Mouse (Mus musculus): Measurements from ENCODE around the gene Zfp94. TPM values are rescaled to one million over a fixed set of nuclear protein-coding genes. Genes with fewer than 3 reads are reported as not detected.

The Zfp94 gene
- 2.5 and 2.6 TPM in 2 replicates for polyA plus RNA-seq (2015; fragmentation: Nextera tagmentation; extraction: Ambion mirVana)

GRCm38 (mm10) chr7:24316567-24317092, at the start of gene Zfp94:
Zfp94 (minus strand) TSS chr7:24316666.
- Histone ChIP-seq H3K36me3 (peaks cover 3% of the 10 kb centered on the region; the same call in 1 of the 2 replicates), H3K27me3 (no peaks in the 10 kb centered on the region), H3K27ac (peak within 1 kb of the TSS; percentile 74), H3K9me3 (replicated peaks) (no peaks in the 10 kb centered on the region), H3K4me3 (replicated peaks) (peak within 1 kb of the TSS; percentile 71), H3K9ac (peak within 1 kb of the TSS; percentile 75), H3K4me2 (peak within 1 kb of the TSS; percentile 84), H3K4me1 (replicated peaks) (peaks cover 14% of the 10 kb centered on the region)
- WGBS (ENCODE audit: insufficient replicate concordance) = under 1% methylated on average over 33 of the region's 33 CpGs
- ATAC-seq (ENCODE audit: low read depth) = peak; percentile 96
- DNase-seq = peak; percentile 91

- no peak for ATAC-seq (ENCODE audit: low read depth)
- no peaks in the 10 kb centered on the region for H3K9me3 ChIP-seq (replicated peaks)
- peak overlapping the region; percentile 29; the same call in 1 of the 2 replicates for H3K4me2 ChIP-seq
- H3K36me3 ChIP-seq = no peaks in the 10 kb centered on the region
- 62% methylated on average over 5 of the region's 5 CpGs for WGBS (ENCODE audit: insufficient replicate concordance)
- peaks cover 62% of the 10 kb centered on the region for H3K4me1 ChIP-seq (replicated peaks)
- no peak for DNase-seq
- H3K27me3 ChIP-seq = peaks cover 4% of the 10 kb centered on the region; the same call in 1 of the 2 replicates
- peak overlapping the region; percentile 62 for H3K9ac ChIP-seq
- H3K27ac ChIP-seq = peak overlapping the region; percentile 100
- H3K4me3 ChIP-seq (replicated peaks) = no peak overlapping the region
Observed at GRCm38 (mm10) chr7:24365258-24366014, 49.0 kb upstream of the Zfp94 start.

- Histone ChIP-seq H3K4me1 (replicated peaks) (peaks cover 62% of the 10 kb centered on the region), H3K27ac (peak overlapping the region; percentile 100), H3K27me3 (peaks cover 4% of the 10 kb centered on the region; the same call in 1 of the 2 replicates), H3K36me3 (no peaks in the 10 kb centered on the region), H3K4me3 (replicated peaks) (no peak overlapping the region), H3K9me3 (replicated peaks) (no peaks in the 10 kb centered on the region), H3K4me2 (peak overlapping the region; percentile 30), H3K9ac (peak overlapping the region; percentile 62)
- DNase-seq (peak; percentile 77), ATAC-seq (ENCODE audit: low read depth) (peak; percentile 66)
- 19% methylated on average over 10 of the region's 10 CpGs for WGBS (ENCODE audit: insufficient replicate concordance)
Observed at GRCm38 (mm10) chr7:24364827-24365226, 48.4 kb upstream of the Zfp94 start.

- Histone ChIP-seq H3K4me3 (replicated peaks) (no peak overlapping the region), H3K36me3 (no peaks in the 10 kb centered on the region), H3K4me1 (replicated peaks) (peaks cover 46% of the 10 kb centered on the region), H3K27me3 (peaks cover 4% of the 10 kb centered on the region; the same call in 1 of the 2 replicates), H3K9me3 (replicated peaks) (no peaks in the 10 kb centered on the region), H3K27ac (no peak overlapping the region), H3K9ac (0 out of 2 replicates have a peak overlapping the region, but pooled peaks have one; percentile 6), H3K4me2 (no peak overlapping the region)
- ATAC-seq (ENCODE audit: low read depth) = no peak
- no peak for DNase-seq
- 16% methylated on average over 7 of the region's 7 CpGs for WGBS (ENCODE audit: insufficient replicate concordance)
Observed at GRCm38 (mm10) chr7:24363228-24363627, 46.8 kb upstream of the Zfp94 start.

- DNase-seq = no peak
- WGBS (ENCODE audit: insufficient replicate concordance) = 54% methylated on average over 4 of the region's 4 CpGs
- peaks cover 5% of the 10 kb centered on the region; the same call in 1 of the 2 replicates for H3K9me3 ChIP-seq (replicated peaks)
- H3K4me2 ChIP-seq = no peak overlapping the region
- no peak overlapping the region for H3K4me3 ChIP-seq (replicated peaks)
- ATAC-seq (ENCODE audit: low read depth) = no peak
- no peak overlapping the region for H3K9ac ChIP-seq
- H3K27me3 ChIP-seq = peaks cover 4% of the 10 kb centered on the region; the same call in 1 of the 2 replicates
- no peaks in the 10 kb centered on the region for H3K36me3 ChIP-seq
- peaks cover 24% of the 10 kb centered on the region for H3K4me1 ChIP-seq (replicated peaks)
- H3K27ac ChIP-seq = no peak overlapping the region
Observed at GRCm38 (mm10) chr7:24361001-24361400, 44.5 kb upstream of the Zfp94 start.

GRCm38 (mm10) chr7:24359269-24359668, 42.8 kb upstream of the Zfp94 start:
- Histone ChIP-seq H3K4me1 (replicated peaks) (peaks cover 7% of the 10 kb centered on the region), H3K9ac (no peak overlapping the region), H3K27ac (no peak overlapping the region), H3K4me2 (no peak overlapping the region), H3K27me3 (peaks cover 8% of the 10 kb centered on the region), H3K4me3 (replicated peaks) (no peak overlapping the region), H3K9me3 (replicated peaks) (peaks cover 5% of the 10 kb centered on the region; the same call in 1 of the 2 replicates), H3K36me3 (no peaks in the 10 kb centered on the region)
- no peak for ATAC-seq (ENCODE audit: low read depth)
- WGBS (ENCODE audit: insufficient replicate concordance) = 21% methylated on average over 9 of the region's 9 CpGs
- DNase-seq = no peak

- Histone ChIP-seq H3K27ac (no peak overlapping the region), H3K9me3 (replicated peaks) (peaks cover 5% of the 10 kb centered on the region; the same call in 1 of the 2 replicates), H3K9ac (no peak overlapping the region), H3K27me3 (peaks cover 13% of the 10 kb centered on the region), H3K4me3 (replicated peaks) (no peak overlapping the region), H3K4me2 (no peak overlapping the region), H3K4me1 (replicated peaks) (no peaks in the 10 kb centered on the region), H3K36me3 (no peaks in the 10 kb centered on the region)
- DNase-seq (no peak), ATAC-seq (ENCODE audit: low read depth) (no peak)
- 40% methylated on average over 4 of the region's 4 CpGs for WGBS (ENCODE audit: insufficient replicate concordance)
Observed at GRCm38 (mm10) chr7:24357899-24358298, 41.4 kb upstream of the Zfp94 start.

- Histone ChIP-seq H3K4me1 (replicated peaks) (no peaks in the 10 kb centered on the region), H3K36me3 (no peaks in the 10 kb centered on the region)
- 57% methylated on average over 10 of the region's 10 CpGs for WGBS (ENCODE audit: insufficient replicate concordance)
Observed at GRCm38 (mm10) chr7:24356081-24356480, 39.6 kb upstream of the Zfp94 start.

GRCm38 (mm10) chr7:24355646-24356045, 39.2 kb upstream of the Zfp94 start:
- DNase-seq = no peak
- H3K9ac ChIP-seq = no peak overlapping the region
- H3K27ac ChIP-seq = no peak overlapping the region
- no peak overlapping the region for H3K4me3 ChIP-seq (replicated peaks)
- peaks cover 5% of the 10 kb centered on the region; the same call in 1 of the 2 replicates for H3K9me3 ChIP-seq (replicated peaks)
- no peak overlapping the region for H3K4me2 ChIP-seq
- H3K4me1 ChIP-seq (replicated peaks) = no peaks in the 10 kb centered on the region
- peaks cover 9% of the 10 kb centered on the region for H3K27me3 ChIP-seq
- no peak for ATAC-seq (ENCODE audit: low read depth)
- WGBS (ENCODE audit: insufficient replicate concordance) = 73% methylated on average over 6 of the region's 6 CpGs
- H3K36me3 ChIP-seq = no peaks in the 10 kb centered on the region

More at GRCm38 (mm10) chr7:24356081-24356480, 39.6 kb upstream of the Zfp94 start:
- Histone ChIP-seq H3K27ac (no peak overlapping the region), H3K9me3 (replicated peaks) (peaks cover 5% of the 10 kb centered on the region; the same call in 1 of the 2 replicates), H3K27me3 (peaks cover 9% of the 10 kb centered on the region), H3K4me3 (replicated peaks) (no peak overlapping the region), H3K9ac (no peak overlapping the region), H3K4me2 (no peak overlapping the region)
- no peak for ATAC-seq (ENCODE audit: low read depth)
- no peak for DNase-seq

GRCm38 (mm10) chr7:24348896-24349295, 32.4 kb upstream of the Zfp94 start, which contains the start of gene Lypd5:
Lypd5 (plus strand) TSS chr7:24349196.
- ATAC-seq (ENCODE audit: low read depth) = no peak
- no peak within 1 kb of the TSS for H3K9ac ChIP-seq
- WGBS (ENCODE audit: insufficient replicate concordance) = 32% methylated on average over 6 of the region's 6 CpGs

GRCm38 (mm10) chr7:24346444-24346843, 30.0 kb upstream of the Zfp94 start:
- Histone ChIP-seq H3K9ac (no peak overlapping the region), H3K36me3 (no peaks in the 10 kb centered on the region), H3K4me1 (replicated peaks) (no peaks in the 10 kb centered on the region), H3K4me2 (no peak overlapping the region), H3K27me3 (no peaks in the 10 kb centered on the region), H3K9me3 (replicated peaks) (no peaks in the 10 kb centered on the region), H3K4me3 (replicated peaks) (no peak overlapping the region), H3K27ac (no peak overlapping the region)
- ATAC-seq (ENCODE audit: low read depth) (no peak), DNase-seq (no peak)
- WGBS (ENCODE audit: insufficient replicate concordance) = 50% methylated on average over 5 of the region's 5 CpGs

More at GRCm38 (mm10) chr7:24348896-24349295, 32.4 kb upstream of the Zfp94 start, which contains the start of gene Lypd5:
- Histone ChIP-seq H3K27me3 (peaks cover 4% of the 10 kb centered on the region), H3K36me3 (no peaks in the 10 kb centered on the region), H3K27ac (no peak within 1 kb of the TSS), H3K4me3 (replicated peaks) (no peak within 1 kb of the TSS), H3K4me1 (replicated peaks) (no peaks in the 10 kb centered on the region), H3K4me2 (no peak within 1 kb of the TSS), H3K9me3 (replicated peaks) (no peaks in the 10 kb centered on the region)
- DNase-seq = no peak
